Mouse (Mus musculus): ENCODE data around the gene Syne1.

The Syne1 gene

DNA sequence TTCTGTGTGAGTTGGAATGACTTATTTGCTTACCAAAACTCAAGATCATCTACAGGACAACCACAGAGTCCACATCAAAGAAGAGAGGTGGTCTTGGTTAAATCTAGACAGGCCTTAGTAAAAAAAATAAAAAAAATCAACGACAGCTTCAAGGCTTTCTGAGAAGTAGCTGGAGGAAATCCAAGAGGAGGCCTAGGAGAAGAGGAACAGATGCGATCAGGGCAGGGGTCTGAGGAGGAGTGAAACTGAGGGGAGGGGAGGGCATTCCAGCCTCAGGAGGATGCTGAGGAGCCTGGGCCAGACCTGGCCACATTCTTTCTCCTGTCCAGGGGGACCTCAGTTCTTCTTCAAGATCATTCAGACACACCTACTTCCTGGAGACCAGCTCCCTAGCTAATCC, 579.3 kb downstream of the Syne1 start:
- no peak for DNase-seq (ENCODE audit: low spot score)

DNA sequence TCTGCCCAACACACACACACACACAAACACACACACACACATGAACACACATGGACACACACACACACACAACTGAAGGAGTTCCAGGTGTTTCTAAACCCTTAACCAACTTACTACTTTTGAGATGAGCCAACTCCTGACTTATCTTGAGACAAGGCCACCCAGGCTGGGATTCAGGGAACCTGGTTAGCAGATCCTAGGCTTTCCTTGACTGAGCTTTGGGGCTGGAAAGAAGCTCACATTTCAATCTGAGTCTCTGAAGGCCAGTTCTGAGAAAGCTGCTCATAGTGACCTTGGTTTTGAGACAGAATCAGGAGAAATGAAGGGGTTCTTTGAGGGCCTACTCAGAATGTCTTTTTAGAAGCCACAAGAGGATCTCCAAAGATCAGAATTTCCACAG, 579.7 kb downstream of the Syne1 start:
- no peak for DNase-seq (ENCODE audit: low spot score)

DNA sequence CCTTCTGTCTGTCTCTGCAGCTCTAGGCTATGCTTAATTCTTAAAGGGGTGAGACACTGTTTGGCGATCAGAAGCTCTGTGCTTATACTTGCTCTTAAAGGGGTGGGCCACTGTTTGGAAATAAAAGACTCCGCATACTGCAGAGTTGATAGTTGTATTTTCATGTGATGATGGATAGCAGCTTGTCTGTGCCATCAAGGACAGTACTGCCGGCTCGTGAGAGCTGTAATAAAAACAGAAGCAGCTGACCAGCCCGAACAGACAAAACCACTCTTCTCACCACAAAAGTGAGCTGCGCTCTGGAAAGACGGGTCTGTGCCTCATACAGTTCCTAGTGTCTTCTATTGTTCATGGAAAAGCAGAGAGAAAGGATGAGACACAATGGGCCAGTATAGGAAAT, 580.1 kb downstream of the Syne1 start:
- DNase-seq (ENCODE audit: low spot score) = no peak
